Mouse (Mus musculus) frontal cortex, adult (tissue): Measurements from ENCODE around the gene Ankrd33.

Experiments
- ATAC-seq: cut with Nextera tagmentation; 2 replicates; pipeline ENCODE4 v1.9.2; 2017; ENCODE audit warnings: mild to moderate bottlenecking, moderate library complexity, mixed read lengths; ENCODE audit not compliant: low TSS enrichment

The Ankrd33 gene

GRCm38 (mm10) chr15:101115511-101116110, at the start of gene Ankrd33:
Gene Ankrd33 (plus strand): TSS chr15:101115755.
- no peak for ATAC-seq

GRCm38 (mm10) chr15:101066364-101066847, 49.1 kb upstream of the Ankrd33 start:
- ATAC-seq, result no peak

- ATAC-seq, result no peak
Measured at GRCm38 (mm10) chr15:101066920-101067696, 48.4 kb upstream of the Ankrd33 start.

- no peak for ATAC-seq
Measured at GRCm38 (mm10) chr15:101068029-101068428, 47.5 kb upstream of the Ankrd33 start.

- no peak for ATAC-seq
Measured at GRCm38 (mm10) chr15:101068671-101069070, 46.9 kb upstream of the Ankrd33 start.

- no peak for ATAC-seq
Measured at GRCm38 (mm10) chr15:101069641-101070190, 45.8 kb upstream of the Ankrd33 start.

GRCm38 (mm10) chr15:101070762-101071161, 44.8 kb upstream of the Ankrd33 start:
- no peak for ATAC-seq

- no peak for ATAC-seq
Measured at GRCm38 (mm10) chr15:101072736-101073135, 42.8 kb upstream of the Ankrd33 start.

- no peak for ATAC-seq
Measured at GRCm38 (mm10) chr15:101074067-101074466, 41.5 kb upstream of the Ankrd33 start.

GRCm38 (mm10) chr15:101075150-101075549, 40.4 kb upstream of the Ankrd33 start:
- ATAC-seq, result no peak

- no peak for ATAC-seq
Measured at GRCm38 (mm10) chr15:101075656-101076055, 39.9 kb upstream of the Ankrd33 start.

- ATAC-seq, result no peak
Measured at GRCm38 (mm10) chr15:101076071-101077000, 39.2 kb upstream of the Ankrd33 start.

- no peak for ATAC-seq
Measured at GRCm38 (mm10) chr15:101077001-101077812, 38.3 kb upstream of the Ankrd33 start.

- no peak for ATAC-seq
Measured at GRCm38 (mm10) chr15:101077813-101078730, 37.5 kb upstream of the Ankrd33 start, which contains the start of gene Fignl2. Gene Fignl2 (minus strand): TSS chr15:101078567.

GRCm38 (mm10) chr15:101078731-101079156, 36.8 kb upstream of the Ankrd33 start:
- peak; percentile 73 for ATAC-seq

- ATAC-seq, result no peak
Measured at GRCm38 (mm10) chr15:101080031-101080520, 35.5 kb upstream of the Ankrd33 start.

- ATAC-seq, result no peak
Measured at GRCm38 (mm10) chr15:101081035-101081548, 34.5 kb upstream of the Ankrd33 start.

- no peak for ATAC-seq
Measured at GRCm38 (mm10) chr15:101082236-101082635, 33.3 kb upstream of the Ankrd33 start.

GRCm38 (mm10) chr15:101084499-101084898, 31.1 kb upstream of the Ankrd33 start:
- ATAC-seq, result no peak
